Mouse (Mus musculus) kidney, postnatal 25 days (tissue): ENCODE results near the gene Nin.

Source experiments
- DNase-seq, 2 experiments: peaks; one replicate each; pipeline ENCODE4 v3.0.0; 2021; ENCODE audit warnings: mixed read lengths in 2 of 2

Nin gene

DNA sequence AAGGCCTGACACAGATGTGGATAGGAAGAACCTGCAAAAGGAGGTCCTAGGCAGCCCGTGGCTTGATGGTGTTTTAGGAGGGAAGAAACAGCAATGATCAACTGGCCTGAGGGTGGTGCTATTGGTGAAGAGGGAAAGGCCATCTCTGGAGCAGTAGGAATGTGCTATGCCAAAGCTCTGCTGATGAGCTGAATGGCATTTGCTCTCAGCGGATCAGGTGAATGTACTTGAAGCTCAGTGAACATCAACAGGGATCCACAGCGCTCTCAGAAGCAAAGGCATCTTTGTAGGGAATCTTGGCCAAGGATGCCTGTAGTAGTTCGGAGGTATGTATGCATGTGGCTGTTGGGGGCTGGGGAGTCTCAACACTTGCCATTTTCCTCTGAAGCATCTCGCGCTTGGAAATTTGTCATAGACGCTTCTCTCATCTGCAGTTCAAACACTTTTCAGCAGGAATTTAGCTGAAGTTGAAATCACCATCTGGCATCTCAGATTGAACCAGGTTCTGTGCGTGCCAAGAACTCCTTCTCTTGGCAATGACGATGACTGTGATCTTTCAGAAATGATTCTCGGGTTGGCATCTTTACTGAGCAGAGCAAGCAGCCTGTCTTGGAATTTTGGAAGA lies 5.3 kb upstream of the Nin start:
- no peak for DNase-seq

DNA sequence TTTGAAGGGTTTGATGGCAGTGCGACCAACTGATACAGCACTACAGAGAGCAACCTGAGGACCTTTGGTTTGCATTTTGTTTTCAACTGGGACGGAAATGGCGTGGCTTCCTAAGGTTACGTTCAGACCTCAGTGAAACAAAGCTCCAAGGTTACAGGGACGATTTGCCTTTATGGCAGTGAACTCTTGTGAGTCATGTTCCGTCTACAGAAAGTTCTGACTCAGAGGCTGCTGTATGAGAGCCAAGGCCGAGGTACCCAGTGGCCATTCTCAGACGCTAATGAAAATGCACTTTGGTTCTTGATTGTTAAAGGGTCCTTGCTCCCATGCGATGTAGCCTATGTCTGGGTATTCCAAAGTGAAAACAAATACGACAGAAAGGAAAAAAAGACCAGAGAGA lies 3.6 kb upstream of the Nin start:
- no peak for DNase-seq

DNA sequence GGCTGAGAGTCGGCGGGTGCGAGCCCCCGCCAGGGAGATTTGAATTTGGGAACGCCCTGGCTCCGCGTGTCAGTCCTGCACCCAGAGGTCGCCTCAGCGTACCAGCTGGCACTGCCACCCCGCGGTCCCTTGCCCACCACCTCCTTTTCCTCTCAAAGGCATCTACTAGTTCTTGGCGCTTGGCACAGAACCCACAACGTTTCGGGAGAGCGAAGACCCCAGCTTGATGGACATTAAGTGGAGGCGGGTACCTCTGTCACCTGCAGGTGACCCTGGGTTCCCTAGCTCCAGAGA lies 1.5 kb downstream of the Nin start:
- no peak for DNase-seq

GRCm38 (mm10) chr12:70111367-70112089 lies 2.0 kb downstream of the Nin start:
- DNase-seq = peak; percentile 73 to 87

DNA sequence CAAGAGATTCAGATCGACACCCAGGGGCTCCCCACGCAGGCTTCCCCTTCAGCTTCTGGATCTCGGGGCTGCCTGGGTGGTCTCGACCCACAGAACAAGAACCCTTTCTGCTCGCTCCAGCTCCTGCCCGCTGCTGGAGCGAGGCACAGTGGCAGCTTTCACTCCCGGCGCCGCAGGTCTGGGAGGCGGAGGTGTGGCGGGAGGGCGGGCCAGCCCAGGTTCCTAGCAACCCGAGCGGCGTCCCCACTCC lies 2.5 kb downstream of the Nin start:
- peak; percentile 51 to 73 for DNase-seq

DNA sequence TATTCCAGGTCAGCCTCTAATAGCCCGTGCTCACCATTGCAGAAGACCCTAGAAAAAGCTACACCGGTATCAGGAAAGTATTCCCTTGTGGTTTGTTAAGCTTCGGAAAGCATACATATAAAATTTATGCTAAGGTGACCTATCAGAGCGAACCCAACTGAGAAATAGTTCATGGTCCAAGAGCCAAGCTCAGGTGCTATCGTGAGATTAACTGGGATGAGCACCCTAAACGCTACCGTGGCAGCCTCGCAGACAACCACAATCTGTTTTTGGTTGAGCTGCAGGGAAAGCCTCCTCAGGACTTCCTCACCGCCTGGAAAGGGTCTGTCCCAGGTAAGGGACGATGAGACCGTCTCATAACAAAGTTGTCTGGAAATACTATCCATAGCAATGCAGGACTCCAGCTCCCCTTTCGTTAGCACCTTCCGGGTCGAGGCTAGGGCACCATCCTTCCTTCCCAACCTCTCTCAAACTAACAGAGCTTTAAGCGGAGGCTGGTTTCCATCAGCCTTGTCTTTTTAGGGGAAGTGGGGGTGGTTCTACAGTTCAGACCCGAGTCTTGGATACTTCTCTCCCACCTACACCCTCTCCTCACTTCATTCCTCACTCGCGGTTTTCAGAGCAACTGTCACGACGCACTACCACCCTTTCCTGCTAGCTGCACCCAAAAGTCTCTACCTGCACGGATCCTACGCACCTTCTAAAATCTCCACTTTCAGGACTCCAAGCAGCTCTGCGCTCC lies 3.0 kb downstream of the Nin start:
- DNase-seq = no peak

DNA sequence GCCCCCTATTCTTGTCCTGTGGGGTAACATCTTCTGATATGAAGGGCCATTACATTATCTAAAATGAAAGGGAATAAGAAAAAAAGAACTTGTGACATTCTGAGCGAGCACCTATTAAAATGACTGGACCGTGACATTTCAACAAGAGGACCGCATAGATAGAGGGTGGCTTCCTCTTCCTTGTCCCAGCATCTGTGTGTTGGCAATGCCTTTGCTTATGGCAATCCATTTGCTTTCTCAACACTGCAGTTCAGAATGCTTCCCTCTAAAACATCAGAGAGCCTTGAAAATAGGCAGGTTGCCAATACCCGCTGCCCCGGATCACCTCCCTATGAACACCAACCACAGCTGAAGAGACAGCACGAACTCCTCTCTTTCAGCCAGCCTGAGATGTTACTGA lies 3.6 kb downstream of the Nin start:
- peak; percentile 40 to 49 for DNase-seq

GRCm38 (mm10) chr12:70108104-70108503 lies 5.4 kb downstream of the Nin start:
- DNase-seq = no peak

DNA sequence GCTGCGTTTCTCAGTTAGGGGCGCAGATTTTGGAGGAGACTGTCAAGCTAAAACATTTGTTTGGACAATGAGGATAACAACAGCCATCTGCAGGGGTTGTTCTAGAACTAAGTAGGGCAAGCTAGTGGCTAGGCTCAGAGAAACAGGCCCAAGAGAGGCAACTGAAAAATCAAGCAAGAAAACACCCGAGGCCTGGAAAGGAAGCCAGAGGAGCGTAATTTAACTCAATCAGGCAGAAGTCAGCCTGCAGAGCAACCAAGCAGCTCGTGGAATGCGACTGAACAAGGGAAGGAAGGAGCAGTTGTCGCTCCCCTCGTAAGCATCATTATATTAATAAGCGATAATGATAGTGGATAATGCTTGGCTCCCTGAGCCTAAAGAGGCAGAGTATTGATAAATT lies 7.0 kb downstream of the Nin start:
- DNase-seq = no peak

DNA sequence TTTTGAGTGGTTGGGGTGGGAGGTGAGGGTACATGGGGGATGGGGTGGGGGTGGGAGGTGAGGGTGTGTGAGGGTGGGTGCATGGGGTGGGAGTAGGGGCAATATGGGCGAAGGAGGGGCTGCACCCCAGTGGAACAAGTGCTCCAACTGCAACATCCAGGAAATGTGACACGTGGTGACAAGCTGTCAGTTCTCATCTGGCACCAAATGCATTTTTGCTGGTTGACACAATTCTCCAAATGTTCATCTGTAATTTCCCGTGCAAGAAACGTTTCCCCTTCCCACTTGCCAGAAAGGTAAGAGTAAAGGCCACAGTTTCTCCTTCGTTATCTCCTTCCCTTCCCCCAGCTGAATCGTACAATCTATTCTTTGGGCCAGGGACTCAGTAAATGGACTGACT lies 7.6 kb downstream of the Nin start:
- DNase-seq = no peak

DNA sequence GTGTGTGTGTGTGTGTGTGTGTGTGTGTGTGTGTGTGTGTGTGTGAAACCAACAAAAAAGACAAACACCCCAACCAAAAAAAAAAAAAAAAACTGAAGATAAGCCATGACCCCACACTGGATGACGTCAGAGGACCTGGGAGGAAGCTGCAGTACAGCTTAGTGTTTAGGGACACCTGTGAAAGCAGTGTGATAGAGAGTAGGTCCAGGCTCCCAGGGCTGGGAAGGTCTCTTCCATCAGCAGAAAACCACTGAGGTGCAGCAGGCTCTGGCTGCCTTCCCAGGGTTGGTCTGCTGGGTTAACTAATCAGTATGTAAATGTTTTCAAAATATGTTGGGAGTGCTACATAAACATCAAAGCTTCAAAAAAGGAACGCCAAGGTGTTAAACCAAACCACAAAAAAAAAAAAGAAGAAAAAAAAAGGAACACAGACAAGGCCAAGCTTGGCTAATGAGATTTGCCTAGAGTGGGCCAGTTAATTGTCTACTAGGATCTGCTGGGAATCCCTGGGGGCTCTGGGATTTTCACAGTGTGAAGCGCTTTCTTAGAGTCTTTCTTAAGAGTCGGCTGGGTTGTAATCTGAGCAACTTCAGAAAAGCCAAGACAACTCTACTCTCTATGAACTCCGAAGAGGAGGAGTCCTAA lies 8.6 kb downstream of the Nin start:
- DNase-seq = peak; percentile 70 to 76

- peak; percentile 32 to 54 for DNase-seq
Measured at GRCm38 (mm10) chr12:70104199-70104598, 9.3 kb downstream of the Nin start.

GRCm38 (mm10) chr12:70103257-70103656 lies 10.3 kb downstream of the Nin start:
- no peak for DNase-seq

- no peak for DNase-seq
Measured at GRCm38 (mm10) chr12:70102426-70102825, 11.1 kb downstream of the Nin start.

DNA sequence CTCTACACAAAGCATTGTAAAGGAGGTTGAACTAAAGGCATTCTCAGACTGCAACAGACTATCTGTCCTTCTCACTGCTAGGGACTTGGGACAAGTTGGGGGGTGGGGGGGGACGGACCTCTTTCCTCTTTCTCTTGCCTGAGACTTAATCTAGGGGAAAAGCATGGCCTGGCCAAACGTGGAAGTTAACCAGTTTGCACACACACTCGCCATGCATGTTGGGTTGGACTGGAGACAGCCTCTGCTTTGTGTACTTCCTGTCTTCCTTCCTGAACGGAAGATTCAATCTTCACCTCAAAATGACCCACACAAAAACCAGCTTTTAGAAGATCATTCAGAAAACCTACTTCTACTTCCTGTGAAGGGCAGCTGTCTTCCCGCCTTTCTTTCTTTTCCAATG lies 11.7 kb downstream of the Nin start:
- DNase-seq = no peak

- DNase-seq = no peak
Measured at GRCm38 (mm10) chr12:70097901-70098300, 15.6 kb downstream of the Nin start.

DNA sequence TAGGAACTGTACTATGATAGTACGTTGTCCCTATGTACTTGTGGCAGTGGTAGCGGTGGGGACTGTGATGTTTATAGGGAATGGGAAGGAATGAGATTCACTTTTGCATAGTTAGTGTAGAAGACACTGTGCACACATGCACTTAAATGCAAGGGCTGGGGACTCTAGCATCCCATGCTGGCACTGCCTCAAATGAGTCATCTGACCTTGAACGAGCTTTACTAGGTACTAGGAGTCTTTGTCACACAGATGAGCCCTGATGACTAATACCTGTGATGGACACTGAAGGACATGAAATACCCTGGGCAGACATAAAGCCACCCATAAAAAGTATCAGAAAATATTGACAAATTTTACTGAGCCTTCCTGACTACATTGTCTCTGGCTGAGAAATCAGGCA lies 16.2 kb downstream of the Nin start:
- no peak for DNase-seq

DNA sequence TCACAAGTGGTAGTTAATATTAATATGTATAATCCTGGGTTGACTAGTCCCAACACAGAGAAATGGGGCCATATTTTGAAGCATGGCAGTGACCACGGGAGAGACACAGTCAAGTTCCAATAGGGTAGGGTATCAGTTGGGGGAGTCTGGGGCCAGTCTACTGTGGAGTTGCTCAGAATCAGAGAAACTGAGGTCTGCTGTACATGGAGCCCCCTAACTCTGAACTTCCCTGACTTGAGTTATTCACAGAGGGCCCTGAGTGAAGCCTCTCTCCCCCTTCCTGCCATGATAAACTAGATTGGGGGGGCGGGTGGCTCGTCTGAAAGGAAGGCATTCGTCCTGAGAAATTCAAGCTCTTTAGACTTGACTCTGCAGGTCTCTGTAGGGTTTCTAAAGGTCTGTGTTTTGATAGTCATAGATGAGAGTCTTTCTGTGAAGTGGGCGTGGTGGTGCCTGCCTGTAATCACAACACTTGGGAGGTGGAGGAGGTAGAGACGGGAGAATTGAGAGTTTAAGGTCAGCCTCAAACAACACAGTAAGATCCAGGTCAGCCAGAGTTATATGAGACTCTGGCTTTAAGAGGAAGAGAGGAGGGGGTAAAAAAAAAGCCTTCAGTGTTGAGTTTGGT lies 20.1 kb downstream of the Nin start:
- no peak for DNase-seq

DNA sequence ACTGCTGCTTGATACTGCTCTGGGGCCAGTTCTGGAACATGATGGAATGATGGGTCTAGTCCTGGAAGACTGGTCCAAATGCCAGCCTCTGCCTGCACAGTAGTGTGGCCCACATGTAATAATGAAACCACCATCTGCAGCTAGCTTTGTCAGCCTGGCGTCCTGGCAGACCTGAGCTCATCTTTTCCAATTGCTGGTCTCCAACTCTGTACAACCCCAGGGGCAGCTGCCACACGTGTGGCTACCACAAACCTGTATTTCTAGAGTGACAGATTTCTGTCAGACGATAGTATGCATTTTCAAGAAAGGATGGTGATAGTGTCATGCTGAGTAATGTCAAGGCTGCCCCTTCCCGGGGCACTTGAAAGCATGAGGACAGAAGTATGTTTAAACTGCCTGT lies 25.2 kb downstream of the Nin start:
- no peak for DNase-seq

- no peak for DNase-seq
Measured at GRCm38 (mm10) chr12:70085351-70085750, 28.2 kb downstream of the Nin start.

GRCm38 (mm10) chr12:70084198-70084597 lies 29.3 kb downstream of the Nin start:
- no peak for DNase-seq

DNA sequence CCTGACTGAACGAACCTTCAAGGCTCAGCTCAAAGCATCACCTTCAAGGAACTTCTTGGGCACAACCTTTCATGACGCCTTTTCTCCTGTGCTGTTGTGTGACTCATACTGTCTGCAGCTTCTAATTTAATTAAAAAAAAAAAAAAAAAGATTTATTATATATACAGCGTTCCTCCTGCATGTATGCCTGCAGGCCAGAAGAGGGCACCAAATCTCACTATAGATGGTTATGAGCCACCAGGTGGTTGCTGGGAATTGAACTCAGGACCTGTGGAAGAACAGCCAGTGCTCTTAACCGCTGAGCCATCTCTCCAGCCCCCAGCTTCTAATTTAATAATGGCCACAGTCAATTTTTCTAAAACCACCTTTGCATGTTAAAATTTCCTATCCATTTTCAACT lies 29.8 kb downstream of the Nin start:
- no peak for DNase-seq

GRCm38 (mm10) chr12:70082935-70083532 lies 30.5 kb downstream of the Nin start:
- DNase-seq = no peak
